Mouse (Mus musculus) liver, adult (tissue): Measurements from ENCODE around the gene Sptbn1.

Experiments
- GATA4 ChIP-seq: IDR thresholded peaks from 2 replicates; pipeline ENCODE4 v1.6.1; 2014; ENCODE audit warnings: mild to moderate bottlenecking, low read length; ENCODE audit not compliant: insufficient replicate concordance

Gene Sptbn1

GRCm38 (mm10) chr11:30099916-30100315, 168.1 kb downstream of the Sptbn1 start:
- no peak for TF ChIP-seq GATA4

- no peak for TF ChIP-seq GATA4
These were observed 172.7 kb downstream of the Sptbn1 start for GRCm38 (mm10) chr11:30095212-30095773.

DNA sequence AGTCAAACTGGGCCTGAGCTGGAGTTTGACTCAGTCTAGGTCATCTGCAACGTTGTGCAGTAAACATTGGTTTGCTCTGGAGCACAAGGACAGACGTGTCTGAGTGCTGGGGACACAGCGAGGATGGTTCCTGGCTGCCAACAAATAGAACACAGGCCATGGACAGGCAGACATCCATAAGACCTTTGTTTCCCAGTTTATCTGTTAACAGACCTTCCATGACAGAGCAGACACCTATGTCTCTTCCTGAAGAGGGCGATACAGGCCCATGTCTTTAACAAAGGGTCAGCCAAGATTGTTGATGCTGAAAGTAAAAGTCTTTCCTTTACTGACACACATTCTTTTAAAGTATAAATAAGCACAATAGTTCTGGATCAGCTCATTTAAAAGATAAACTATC, 176.1 kb downstream of the Sptbn1 start:
- no peak for TF ChIP-seq GATA4

- no peak for TF ChIP-seq GATA4
These were observed 182.9 kb downstream of the Sptbn1 start for GRCm38 (mm10) chr11:30085114-30085513.

DNA sequence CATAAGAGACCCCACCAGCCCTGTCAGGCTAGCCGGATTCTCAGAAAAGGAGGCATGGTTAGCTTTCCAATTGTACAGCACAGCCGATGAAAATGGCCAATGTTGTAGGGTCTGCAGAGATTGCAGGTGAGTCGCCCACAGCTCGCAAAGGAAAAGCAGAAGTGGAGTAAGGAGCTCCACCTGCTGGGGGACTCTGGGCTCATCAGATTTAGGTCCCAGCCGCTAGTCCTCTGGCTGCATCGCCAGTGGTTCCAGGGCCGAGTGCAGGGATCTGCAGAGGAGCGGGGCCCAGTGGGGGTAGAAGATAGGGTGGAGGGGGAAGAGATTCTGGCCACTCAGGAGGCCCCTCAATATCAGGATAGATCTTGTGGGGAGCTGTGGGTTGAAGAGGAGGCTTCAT, 210.7 kb downstream of the Sptbn1 start:
- TF ChIP-seq GATA4: no peak
